Mouse (Mus musculus) kidney, postnatal 10 days (tissue): ENCODE data around the gene Agxt.

Experiments
- DNase-seq: peaks from one replicate; pipeline ENCODE4 v3.0.0; 2021; ENCODE audit warnings: mixed read lengths

Gene Agxt

DNA sequence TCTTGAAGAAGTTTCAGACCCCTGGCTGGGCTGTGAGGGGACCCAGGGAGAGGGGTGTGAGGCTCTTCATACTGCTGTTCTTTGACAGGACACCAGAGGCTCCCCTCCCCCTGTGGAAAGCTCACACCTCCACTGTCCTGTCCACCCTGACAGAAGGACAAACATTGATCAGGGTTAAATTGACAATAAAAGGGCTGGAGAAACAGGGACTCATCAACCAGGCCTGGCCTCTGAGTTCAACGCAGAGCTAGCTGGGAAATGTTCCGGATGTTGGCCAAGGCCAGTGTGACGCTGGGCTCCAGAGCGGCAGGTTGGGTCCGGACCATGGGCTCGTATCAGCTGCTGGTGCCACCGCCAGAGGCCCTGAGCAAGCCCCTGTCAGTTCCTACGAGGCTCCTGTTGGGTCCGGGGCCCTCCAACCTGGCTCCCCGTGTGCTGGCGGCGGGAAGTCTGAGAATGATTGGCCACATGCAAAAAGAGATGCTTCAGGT is at the start of gene Agxt:
Gene Agxt, plus strand, starts transcription at position 205 of the 491 bp plus-strand sequence.
- DNase-seq, result no peak

DNA sequence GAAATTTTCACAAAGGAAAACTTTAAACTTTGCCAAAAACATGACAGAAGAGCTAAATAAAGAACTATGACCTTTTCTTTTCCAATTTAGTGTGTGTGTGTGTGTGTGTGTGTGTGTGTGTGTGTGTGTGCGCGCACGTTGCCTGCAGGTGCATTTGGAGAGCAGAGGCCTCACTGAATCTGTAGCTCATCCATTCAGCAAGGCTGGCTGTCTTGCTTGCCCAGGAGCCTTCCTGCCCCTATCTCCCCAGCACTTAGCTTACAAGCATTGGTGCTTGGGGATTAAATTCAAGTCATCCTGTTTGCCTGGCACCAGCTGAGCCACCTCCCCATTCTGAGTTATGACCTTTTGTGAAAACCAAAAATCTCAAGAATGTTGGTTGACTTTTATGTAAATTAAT is 42.5 kb upstream of the Agxt start:
- no peak for DNase-seq

DNA sequence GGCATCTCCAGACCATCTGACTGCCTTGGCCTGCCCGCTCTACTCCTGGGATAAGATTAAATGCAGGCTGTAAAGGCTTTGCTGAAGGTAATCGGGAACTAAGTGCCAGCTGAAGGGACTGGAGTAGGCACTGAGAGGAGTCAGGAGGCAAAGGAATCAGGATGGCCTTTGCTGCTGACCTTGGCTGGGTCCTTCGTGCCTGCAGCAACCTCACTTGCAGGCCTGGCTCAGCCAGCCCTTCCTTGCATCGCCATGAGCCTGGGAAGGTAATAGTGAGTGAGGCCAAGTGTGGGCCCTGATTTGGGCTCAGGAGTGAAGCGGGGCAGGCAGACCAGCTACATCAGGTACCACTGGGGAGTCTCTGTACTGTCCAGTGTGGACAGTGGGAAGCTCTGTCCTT is 36.1 kb upstream of the Agxt start:
- no peak for DNase-seq

DNA sequence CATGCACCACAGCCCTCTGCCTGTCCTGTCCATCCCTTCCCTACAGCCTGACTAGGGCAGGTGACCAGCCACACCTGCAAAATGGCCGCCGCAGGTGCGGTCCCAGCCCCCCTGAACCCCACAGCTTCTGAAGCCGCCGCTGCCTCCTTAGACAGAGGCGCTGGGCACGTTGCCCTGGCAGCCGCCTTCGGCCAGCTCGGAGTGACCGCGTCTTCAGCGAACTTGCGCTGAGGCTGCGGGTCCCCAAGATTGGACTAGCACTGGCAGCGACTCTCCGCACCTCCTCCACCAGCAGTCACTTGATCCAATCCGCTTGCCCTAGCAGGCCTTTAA is 34.8 kb upstream of the Agxt start:
- peak; percentile 28 for DNase-seq

DNA sequence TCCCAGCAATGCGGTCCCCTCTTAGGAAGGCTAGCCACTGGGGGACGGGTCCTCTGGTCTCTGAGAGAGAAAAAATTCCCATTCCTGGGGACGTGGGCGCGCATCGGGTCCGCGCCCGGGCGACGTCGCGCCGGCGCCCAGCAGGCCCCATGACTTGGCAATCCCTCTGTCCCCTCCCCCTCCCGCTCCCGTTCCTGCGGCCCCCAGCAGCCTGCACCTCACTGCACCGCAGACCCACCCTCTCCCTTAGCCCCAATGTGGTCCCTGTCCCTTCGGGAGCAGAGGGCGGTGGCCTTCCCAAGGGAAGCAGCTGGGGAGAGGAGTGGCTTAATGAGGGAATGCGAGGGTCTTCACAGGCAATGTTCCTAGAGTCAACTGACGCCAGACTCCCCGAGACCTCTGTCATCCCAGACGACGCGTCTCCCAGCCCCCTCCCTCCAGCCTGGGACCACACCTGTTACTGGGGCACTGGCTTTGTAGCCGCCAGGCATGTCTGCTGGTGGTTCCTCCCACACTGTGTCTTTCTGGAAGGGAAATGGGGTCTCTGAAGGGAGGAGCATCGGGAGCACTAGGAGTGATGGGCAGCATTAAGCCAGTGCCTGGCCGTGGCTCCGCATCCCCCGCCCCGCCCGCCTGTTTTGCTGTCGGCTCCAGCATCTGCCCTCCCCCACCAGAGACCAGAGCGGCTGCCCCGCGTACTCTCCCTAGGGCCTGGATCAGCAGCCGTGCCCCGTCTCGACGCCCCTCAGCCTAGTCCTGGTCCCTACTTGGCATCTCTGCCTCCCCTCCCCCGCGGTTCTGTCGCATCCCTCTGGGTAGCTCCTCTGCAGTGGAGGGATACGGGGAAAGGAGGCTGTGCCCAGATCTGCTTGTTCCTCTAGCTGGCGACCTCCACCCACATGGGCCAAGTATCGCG is 34.2 kb upstream of the Agxt start:
- DNase-seq, result peak; percentile 43

DNA sequence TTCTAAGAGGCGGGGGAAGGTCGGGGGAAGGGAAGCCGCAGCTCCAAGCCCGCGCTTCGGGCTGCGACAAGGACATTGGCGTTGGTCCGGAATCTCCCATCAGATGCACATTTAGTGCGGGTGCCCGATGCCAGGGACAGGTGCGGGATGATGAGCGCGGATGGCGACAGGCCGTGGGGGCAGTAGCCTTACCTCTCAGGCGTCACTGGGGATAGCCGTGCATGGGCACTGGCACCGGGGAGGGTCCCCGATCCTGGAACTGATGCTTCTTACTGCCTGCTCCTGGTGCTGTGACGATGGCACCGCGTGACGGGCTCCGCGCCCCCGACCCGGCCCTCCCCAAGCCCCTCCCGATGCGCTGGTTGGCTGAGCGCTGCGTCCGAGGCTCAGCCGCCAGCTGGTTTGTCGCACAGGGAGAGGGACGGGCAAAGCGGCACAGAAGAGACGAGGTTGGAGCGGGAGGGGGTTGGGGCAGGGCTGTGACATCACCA is 33.4 kb upstream of the Agxt start, which contains the start of gene Kif1a:
Gene Kif1a, minus strand, starts transcription at position 381 of the 491 bp plus-strand sequence.
- DNase-seq, result peak; percentile 59

DNA sequence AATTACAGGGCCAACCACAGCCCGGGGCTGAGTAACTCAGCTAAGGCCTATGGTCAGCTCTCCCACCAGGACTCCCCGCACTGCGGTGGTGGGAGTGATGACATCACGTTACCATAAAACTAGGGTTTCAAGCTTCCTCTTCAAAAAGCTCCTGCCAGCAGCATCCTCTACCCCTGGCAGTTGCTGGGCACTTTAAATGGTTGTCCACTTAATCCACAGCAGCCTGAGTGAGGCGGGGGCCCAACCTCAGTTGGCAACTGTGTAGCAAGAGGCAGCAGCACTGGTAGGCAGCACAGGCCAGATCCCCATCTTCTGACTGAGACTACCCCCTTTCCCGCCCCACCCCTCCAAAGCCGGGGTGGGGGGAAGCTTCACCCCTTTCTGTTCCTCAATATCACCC is 32.3 kb upstream of the Agxt start:
- DNase-seq, result no peak

DNA sequence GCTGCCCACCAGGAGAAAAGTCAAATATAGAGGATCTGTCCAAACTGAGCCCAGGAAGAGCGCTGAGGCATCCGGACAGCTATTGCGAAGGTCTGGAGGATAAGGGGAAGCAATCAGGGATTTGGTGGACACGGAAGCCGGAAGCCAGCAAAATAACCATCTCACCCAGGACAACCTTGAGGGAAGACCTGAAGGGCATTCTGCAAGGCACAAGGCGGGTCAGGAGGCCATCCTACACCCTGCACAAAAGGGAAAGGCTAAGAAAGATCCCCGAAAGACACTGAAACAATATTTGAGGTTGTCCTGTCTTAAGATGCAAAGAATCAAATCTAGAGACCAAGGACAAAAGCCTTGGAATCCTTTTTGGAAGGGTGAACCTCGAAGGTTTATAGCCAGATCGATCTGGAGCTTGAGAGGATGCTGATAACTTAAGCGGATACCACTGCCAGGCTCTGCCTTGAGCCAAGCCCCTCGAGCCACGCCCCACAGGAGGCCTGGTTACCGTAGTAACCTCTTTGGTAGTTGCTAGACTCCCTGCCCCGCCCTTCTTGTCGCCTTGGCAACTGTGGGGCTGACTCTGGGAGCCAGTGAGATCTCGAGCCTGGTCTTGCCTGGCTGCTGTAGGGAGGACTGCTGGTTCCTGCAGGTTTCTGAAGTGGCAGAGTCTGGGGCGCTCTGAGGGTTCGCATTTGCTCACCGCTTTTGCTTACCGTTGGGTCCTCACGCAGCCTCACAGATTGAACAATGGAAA is 20.2 kb upstream of the Agxt start:
- DNase-seq, result peak; percentile 80

DNA sequence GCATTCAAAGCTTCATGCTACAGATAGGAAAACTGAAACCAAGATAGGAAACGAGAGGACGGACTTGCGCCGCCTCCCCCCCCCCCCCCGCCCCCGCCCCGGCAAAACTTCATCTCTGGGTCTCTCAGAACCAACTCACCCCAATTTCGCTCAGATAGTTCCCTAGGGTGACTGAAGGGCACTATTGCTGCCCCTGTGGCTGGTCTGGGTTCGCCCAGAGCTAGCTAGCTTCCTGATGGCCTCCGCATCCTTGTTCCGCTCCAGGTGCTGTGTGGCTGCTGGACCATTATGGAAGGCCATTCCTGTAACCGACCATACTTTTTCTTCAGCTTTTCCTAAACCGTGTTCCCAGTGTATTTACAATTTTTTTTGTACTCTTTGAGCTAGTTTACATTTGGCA is 19.6 kb upstream of the Agxt start:
- DNase-seq, result no peak

DNA sequence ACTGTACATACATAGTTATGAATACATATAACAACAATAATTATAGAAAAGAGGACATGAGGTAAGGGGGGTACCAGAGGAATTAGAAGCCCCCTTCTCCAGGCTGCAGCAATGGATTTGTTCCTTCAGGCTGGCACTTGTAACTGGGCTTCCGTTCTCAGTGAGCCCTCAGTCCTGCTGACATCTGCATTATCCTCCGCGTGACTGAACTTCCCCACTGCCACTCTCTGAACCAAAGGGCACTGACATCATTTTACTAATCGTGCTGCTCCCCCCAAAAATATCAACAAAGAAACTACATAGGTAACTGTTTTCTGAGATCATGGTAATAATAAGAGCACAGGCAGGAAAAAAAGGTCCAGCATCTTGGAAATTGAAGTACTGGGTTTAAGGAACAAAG is 16.2 kb upstream of the Agxt start:
- DNase-seq, result no peak

DNA sequence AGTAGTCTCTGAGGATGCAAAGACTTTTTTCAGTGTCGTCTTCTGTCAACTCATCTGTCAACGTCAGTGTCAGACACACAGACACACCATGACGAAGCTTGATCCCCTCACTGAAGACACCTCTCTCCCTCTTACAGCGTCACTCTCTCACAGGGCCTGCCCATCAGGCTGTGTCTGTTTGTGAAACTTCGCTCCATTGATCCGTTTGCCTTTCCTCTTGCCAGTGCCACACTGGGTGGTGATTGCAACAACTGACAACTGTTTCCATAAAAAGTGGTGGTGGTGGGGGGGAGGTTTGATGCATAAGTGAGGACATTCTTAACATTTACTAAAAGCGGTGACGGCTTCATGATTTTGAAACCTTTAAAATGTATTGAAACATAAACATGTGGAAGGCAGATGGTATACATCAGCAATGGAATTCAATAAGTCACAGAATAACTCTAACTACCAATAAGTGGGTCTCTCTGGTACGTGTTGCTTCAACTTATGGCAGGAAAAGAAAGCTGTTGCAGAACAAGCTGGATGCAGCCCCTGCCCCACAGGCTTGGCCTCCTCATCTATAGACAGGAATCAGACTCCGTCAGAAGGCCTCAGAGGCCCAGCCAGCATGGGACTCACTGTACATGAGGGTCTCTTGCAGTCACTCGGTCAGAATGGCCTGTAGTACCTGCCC is 11.7 kb upstream of the Agxt start:
- no peak for DNase-seq

DNA sequence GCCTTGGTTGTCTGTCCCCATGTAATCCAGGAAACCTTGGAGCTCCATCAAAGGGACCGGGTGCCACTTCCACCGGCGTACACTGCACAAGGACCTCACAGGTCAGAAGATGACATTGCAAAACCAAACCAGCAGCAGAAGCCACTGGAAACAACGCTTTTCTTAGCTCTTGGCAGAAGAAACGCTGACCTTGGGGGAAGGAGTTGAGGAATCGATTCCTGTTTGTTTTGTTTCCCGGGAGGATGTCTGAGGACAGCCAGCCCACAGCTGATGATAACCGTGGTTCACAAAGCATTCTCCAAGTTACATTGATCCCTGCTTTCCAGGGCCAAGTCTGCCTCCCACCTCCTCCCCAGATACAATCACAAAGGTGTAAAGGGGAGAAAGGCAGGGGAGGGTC is 11.0 kb upstream of the Agxt start:
- DNase-seq, result no peak

DNA sequence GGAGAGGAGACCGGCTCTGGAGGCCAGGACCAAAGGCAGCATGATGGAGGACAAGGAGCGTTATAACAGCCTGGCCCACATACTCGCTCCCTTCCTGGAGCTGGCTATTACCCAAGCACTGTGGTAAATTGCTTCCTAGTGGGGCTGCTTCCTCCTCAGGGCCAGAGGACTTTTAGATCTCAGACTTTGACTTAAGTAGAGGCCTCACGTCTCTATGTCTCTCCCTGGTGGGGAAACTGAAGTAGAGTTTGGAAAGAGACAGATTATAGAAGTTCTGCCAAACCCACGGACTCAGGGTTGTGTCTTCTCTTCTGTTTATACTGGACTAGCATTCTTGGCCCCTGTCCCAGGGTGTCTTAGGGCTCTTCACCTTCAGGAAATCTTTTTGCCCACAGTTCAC is 9.8 kb upstream of the Agxt start:
- DNase-seq, result no peak

DNA sequence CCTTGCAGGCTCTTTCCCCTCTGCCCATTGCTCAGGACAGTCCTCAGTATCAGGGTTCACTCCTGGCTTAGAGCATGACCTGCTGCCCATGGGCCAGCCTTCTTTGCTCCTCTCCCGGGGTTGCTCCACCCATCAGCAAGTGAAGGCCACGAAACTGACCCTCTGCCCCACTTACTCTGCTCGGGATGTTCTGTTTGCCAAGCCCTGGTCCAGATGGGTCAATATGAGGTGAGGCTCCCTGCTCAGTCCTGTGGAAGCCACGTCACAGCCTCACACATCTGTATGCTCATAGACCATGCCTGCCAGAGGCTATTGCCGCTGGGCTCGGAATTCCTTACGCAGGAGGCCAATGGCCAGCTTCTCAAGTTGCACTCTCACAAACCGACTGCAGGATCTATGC is 6.8 kb upstream of the Agxt start:
- DNase-seq, result no peak

DNA sequence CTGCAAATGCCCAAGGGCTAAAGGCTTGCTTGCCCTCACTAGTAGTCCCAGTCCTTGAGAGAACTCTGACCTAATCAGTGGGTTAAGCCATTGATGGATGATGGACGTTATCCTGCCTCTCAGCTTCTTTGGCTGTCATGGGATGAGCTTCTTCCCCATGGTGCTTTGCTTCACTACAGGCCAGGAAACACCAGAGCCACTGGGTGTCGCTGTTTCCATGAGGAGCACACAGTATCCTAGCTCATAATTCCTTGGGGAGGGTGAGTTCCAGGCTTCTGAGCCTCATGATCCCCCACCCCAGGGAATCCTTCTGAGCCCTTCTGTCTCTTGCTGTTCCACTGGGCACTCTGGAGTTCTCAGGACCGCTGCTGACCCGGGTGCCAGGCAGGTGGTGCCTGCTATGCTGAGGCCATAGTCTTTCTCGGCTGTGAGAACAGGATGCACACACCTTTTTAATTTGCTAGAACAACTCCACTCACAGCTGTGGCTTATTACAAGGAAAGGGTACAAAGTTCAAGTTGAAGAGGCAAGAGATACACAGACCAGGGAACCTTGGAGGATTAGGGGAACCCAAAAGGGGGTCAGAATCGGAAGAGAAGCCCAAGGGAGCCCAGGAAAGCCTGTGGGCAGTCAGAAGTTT is 6.2 kb upstream of the Agxt start:
- peak; percentile 85 for DNase-seq

DNA sequence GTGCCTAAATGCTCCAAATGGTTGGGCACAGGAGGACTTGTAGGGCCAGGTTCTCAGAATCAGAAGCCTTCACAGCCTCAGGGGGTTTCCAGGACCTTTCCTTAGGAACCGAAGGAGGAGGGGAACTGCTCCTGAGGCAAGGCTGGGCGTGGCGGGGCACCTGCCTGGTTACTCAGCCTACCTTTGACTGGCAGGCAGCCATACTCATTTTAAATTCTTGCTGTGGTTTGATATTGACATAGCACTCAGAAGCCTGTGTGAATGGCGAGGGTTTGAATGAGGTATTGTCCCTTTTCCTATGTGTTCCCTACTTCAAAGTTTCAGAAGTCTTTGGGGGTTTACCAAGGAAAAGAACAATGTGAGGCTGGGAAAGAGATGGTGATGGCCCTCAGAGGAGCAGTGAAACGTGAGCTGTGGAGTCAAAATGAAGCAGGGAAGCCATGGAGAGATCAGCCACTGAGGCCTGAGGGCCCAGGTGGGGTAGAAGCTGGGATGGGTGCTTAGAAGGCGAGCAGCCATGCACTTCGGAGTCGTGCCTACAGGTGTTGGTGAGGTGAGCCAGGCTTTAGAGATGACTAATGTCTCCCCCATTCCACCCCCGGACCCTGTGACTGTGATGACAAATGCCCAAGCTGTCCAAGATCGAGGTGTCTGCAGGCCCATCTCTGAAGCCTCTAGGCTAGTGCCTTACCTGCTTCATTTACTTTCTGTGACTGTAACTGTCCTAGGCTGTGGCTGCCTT is 4.6 kb upstream of the Agxt start:
- DNase-seq, result no peak

DNA sequence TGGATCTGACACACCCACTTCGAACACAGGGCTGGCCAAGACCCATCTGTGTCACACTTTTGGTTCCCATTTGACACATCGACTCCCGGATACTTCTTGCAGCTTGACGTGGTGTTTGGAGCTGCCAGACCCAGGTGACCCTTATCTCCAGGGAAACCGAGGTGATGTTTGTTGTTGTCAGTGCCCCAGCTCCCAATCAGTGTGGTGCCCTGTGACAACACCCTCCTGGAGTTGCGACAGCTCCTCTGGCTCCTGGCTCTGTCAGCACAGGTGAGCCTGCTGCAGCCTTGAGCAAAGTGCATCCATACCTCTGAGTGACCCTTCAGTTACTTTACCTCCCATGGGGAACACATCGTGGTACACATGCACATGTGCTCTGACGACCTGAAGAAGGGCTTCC is 2.4 kb upstream of the Agxt start:
- DNase-seq, result no peak

DNA sequence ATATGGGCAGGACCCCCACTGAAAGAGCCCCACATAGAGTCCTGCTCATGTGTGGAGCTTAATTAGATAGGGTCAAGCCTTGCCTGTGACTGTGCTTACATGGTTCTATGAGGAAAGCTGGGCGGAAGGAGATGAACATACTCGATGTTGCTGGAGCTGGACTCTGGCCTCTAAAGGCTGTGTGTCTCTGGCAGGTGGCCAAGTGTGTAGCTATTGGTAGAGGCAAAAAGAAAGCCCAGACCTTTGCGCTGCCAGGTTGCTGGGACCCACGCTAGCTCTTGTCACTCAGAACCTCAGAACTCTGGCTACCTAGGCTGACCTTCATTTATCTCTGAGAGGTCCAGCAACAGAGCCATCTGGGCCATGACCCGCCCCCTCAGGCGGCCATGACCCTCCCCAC is 3.5 kb downstream of the Agxt start:
- peak; percentile 83 for DNase-seq

DNA sequence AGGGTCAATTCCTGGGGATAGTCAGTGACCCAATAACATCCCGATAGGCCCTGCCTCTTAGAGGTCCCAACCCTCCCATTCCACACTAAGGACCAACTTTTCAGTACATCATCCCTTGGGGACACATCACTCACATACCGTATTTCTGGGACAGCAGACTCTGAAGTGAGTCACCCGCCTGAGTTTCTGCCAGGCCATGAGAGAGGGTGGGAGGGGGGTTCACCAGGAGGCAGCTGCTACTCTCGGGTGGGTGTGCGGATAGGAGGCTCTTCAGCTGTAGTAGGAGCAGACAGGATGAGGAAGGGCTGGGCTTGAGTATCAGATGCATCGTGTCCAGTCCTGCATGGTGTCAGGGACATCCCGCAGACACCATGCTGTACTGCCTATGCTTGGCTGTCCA is 4.7 kb downstream of the Agxt start:
- no peak for DNase-seq

DNA sequence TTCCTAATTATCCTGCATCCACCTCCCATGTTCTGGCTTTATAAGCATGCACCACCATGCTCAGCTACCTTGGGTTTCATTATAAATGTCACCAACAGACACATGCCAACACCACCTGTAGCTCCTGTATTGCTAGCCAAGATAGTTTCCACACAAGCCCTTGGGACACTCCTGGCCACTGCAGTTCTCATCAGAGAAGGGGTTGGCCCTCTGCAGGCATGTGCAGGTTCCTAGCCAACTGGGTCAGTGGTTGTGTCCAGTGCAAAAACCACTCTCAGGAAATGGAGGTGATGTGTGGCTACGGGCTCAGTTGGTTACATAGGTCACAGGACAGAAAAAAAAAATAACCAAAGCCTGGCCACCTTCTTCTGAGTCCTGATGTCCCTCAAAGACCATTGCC is 7.8 kb downstream of the Agxt start:
- no peak for DNase-seq

DNA sequence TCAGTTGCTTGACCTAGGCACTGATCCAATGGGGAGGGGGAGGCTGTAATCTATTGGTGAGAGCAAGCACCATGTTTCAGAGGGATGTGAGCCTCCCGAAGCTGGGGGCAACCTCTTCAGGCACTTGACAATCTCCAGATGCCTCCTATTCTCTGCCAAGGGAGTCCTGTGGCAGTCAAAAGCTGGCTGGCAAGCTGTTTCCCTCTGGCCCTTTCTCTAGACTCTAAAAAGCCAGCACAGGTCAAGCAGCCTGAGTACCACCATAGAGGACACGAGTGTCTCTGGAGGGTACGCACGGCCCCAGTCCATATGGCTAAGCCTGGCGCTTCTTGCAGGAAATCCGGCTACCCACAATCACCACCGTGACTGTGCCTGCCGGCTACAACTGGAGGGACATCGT is 9.1 kb downstream of the Agxt start:
- no peak for DNase-seq
